Mouse (Mus musculus): ENCODE results near the gene Samsn1.

- TF ChIP-seq CTCF (IDR thresholded peaks at IDR 0.05; ENCODE audit: low read depth): no peak
- TF ChIP-seq EP300 (optimal IDR thresholded peaks at IDR 0.05): no peak
Observed at GRCm38 (mm10) chr16:75961036-75961435, 61.0 kb downstream of the Samsn1 start.
